Mouse (Mus musculus) NIH3T3 (cell line): ENCODE data around the gene Pcgf5.
A peak's percentile ranks its signal among the peaks of the same experiment; 100 is the strongest.

Source experiments
- DNase-seq: peaks from one replicate; pipeline ENCODE4 v3.0.0-alpha.2; 2012; ENCODE audit warnings: low read depth

The Pcgf5 gene

DNA sequence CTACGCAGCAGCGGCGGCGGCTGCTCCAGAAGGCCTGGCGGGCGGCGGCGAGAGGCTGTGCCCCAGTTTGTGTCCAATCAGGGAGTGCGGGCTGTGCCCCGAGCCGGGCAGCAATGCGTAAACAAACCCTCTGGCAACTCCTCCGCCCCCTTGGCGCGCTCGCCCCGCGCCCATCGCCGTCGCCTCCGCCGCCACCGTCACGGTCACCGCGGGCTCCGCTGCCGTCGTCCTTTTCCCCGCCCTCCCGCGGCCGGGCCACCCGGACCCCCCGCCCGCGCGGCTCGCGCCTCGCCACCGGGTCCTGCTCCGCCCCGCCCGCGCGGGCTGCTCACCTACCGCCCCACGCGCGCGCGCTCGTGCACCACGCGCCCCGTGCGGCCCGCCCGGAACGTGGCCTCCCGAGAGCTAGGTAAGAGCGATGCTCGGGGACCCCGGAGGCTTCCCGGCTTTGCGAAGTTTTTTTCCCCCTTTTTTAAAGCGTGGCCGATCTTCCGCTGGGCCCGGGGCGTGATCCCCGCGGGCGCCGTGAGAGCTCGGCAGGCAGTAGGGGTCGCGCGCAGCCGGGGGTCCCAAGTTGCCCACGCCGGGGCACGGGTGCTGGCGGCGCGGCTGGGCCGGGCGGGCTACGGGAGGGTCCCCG, at the start of gene Pcgf5:
TSS of gene Pcgf5 (plus strand) at position 149 of the 640 bp plus-strand sequence.
- DNase-seq = peak; percentile 82

DNA sequence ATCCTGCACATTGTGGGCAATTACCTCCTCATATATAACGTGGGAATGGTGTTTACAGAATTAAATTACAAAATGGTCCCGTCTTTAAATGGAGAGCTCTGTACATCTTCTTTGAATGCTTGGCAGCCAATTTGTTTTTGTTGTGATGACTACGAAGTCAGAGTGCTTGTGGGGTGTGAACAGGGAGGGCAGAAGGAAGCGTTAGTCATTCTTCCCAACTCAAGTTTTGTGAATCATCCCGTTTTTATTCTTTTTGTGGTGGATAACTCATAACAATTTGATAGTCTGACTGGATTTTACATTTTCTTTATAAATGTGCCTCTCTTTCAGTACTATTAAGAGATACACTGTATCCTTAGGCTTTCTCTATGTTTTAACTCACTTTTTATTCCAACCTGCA, 42.6 kb upstream of the Pcgf5 start:
- DNase-seq = peak; percentile 75

DNA sequence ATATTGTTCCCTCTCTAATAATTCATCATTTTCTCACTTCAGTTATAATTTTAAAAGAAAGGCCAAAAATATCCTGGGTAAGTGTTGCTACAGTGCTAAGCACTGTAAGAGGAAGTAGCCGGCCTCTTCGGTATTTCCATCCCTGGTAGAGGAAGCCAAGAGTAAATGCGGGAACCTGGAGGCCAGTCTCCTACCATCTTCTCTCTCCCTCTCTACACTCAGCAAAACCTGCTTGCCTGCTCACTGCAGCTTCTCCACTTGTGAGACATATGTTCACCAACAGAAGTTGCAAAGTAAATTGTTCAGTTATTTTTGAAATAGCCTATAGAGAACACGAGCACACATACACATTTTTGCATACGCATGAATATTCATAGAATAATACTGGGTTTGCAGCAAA, 34.1 kb upstream of the Pcgf5 start:
- no peak for DNase-seq

DNA sequence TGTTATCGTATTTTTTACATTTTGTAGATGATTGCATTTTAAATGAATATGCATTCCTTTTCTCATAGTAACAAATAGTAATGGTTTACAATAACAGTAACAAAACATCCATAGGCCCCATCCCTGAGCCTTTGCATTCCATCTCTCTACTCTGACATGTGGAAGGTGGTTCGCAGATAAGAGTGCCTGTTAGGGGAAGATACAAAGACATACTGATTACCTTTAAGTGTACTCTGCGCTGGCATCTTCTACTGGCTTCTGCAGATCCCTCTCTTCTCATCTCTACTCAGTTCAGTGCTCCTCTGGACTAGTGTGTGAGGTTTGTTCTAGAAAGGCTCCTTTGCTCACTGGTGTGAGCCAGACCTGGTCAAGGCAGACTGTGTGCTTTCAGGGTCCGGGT, 28.4 kb upstream of the Pcgf5 start:
- no peak for DNase-seq

DNA sequence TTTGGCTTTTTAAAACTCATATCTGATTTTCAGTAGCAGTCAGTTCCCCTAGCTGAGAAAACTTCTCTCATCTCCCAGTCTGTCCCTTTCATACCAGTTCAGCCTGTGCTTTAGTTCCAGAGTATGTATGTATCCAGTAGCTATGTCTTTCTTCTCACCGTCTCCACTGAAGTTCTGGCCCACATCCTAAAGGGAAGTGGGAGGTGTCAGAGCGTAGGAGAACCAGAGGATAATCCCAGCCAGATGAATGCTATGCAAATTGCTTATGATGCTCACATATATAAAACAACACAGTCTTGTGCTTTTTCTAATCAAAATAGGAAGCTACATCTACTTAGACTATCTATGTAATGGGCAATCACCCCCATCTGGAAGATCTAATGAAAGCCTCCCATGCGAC, 27.0 kb upstream of the Pcgf5 start:
- no peak for DNase-seq

DNA sequence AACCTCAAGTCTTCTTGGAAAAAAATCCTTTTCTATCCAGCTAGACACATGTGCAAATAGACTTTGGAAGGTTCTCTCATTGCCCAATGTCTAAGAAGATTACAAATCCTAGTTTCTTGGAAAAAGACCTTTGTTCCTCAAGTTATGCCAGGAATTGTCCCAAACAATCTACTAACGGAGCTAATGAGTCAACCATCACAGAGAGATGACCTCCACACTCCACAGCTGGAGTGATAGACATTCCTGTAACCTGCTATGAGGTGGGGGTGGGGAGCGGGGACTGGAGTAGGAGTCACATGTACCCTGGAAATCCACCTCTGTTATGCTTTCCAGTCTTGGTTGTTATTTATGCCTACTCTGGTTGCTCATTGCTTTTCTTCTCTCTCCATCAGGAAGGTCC, 24.8 kb upstream of the Pcgf5 start:
- no peak for DNase-seq

DNA sequence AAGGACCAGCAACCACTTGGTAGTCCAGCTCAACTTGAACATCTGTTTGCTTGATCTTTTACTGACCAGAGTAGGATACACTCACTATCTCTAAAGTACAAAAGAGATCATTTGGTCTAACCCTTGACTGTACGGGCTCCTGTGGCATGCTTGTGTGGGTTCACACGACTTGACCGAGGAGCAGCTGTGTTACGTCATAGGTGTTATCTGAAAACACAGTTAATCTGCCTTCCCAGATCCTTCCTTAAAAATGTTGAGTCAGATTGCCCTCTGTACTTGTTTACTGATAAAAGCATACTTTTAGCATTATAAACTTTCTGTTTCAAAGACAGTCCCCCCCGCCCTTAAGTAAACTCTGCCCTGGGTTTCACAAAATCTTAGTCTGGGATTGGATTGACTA, 19.4 kb upstream of the Pcgf5 start:
- peak; percentile 9 for DNase-seq

DNA sequence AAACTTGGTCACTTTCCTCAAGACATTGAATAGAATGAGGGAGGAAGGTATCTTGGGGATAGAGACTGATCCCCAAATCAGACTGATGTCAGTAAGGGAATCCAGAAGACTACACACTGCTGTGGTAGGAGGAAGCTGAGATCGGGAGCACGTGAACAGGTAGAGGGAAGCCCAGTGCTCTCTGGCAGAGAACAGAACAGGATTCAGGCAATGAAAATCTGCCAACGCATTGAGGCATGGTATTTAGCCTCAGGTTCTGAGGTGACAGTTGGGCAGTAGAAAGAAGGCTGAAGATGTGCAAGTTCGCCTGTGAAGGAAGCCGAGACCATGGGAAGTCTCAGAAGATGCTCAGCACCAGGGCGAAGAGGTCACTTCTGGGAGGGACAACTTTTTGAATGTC, 733 bp upstream of the Pcgf5 start:
- no peak for DNase-seq

DNA sequence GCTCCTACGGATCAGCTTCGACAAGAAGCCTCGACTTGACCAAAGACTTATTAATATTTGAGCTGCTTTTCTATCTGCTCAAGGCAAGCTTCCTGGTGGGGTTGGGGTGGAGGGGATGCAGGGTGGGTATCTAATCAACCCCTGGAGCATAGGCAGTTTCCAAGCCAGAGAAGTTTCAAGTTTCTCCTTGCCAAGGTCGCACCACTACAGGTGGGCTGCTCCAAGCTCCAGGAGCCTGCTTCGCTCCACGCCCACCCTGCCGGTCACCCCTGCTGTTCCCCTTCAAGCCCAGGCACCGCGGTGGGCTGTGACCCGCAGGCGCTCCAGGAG, 313 bp upstream of the Pcgf5 start:
- DNase-seq = no peak

DNA sequence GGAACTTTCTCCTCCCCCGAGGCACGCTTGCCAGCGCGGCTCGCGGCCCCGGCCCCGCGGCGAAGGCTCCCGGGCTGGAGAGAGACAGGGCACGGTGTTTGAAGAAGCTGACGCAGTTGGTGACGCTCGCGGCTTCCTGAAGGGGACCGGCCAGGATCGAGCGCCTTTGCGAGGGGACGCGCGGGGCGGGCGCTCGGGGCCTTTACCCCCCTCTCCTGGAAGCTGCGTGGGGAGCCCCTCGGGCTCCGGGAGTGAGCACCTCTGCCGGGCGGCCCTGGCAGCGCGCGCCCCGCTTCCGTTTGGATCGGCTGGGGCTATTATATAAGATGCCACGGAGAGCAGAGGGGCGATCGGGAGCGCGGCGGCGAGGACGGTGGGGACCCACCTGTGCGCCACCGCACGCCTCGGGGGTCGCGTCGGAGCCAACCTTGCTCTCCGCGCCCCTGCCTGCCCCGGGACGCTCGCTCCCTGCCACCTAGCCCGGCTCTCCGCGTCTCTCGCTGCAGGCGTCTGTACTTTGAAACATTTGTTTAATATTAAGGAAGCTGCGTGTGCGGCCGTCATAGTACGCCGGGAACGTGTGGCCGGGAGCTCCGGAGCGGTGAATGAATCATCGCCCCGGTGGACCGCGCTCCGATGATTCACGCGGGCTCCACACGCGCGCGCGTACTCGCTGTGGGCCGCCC, 835 bp downstream of the Pcgf5 start:
- peak; percentile 94 for DNase-seq

DNA sequence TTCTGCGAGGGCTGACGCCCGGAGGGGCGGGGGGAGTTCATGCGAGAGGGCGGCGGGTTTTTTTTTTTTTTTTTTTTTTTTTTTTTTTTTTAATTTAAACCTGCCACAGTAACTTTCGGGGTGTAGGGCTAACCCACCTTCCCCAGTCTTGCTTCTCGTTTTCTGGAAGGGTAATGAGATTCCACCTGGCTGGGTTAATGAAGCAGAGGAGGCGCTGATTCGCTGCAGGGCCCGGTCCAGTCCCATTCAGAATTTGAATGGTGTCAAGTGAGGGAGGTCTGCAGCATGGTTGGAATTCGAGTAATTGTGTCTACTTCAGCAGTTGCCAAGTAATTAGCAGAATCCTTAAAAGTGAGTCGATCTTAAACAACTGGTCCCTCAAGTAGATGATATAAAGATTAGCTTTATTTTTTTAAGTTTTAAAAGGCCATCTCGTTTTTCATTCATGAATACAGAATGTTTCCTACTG, 1.4 kb downstream of the Pcgf5 start:
- no peak for DNase-seq

DNA sequence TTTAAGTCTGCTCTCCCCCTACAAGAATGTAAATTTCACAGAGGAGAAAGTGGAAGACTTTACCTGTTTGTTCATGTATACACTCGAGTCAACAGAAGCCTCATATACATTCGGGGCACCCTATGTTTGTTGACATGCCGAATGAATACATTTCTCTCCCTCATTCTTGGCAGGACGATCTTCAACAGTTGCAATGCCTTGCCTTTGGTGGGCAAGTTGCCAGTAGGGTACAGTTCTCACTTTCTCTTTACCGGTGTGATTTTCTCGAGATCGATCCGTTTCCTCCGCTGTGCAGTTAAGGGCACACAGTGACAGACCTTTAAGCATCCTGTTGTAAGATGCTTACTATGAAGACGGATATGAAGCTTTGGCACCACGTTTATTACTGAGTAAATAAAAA, 2.1 kb downstream of the Pcgf5 start:
- DNase-seq = peak; percentile 41

DNA sequence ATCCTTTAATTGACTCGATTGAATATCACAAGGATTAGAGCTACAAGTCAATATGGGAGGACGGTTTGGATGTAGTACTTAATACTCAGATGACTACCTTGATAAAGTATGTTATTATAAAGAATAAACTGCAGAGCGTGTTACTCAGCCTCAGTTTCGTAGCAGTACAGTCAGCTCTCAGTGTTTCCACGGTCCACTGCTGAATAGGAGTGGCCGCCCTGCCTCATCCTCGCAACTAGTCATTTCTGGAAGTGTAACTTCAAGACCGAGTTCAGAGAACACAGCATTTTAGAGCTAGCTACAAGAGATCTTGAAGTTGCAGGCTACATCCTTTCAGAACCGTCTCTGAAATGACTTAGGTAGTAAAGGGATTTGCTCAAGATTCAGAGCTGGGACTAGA, 2.8 kb downstream of the Pcgf5 start:
- DNase-seq = no peak

DNA sequence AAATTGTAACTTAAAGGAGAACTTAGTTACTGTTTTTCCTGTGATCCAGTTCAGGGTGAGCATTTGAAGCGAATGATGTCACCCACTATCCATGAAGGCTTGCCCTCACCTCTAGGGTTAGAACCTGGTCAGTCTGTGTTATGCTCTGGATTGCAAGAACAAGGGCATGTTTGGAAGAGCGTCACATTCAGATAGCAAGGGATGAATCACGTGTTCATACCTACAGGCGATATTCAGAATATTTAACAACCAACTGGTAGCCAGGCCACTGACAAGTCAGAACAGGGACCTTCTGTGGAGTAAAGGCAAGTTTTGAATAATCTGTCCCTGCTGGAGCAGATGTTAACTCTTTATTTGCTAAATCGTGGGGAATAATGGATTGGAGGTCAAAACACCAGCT, 14.4 kb downstream of the Pcgf5 start:
- DNase-seq = no peak

DNA sequence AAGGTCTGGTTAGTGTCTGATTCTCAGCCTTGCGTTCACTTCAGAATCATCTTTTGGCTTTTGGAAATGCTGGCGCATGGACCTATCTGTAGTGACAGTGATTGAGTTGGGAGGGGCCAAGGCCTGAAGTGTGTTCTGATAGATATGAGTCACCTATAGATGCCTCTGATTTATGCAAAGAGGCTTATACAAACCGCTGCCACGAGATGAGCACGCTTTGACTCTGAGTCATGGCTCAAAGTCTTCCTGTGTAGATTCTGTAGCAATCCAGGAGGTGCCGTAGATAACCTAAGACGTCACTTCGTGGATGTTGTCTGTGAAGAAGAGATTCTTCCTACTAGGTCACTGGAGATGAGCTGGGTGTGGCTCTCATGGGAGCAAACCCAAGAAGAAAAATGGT, 16.6 kb downstream of the Pcgf5 start:
- DNase-seq = peak; percentile 25

DNA sequence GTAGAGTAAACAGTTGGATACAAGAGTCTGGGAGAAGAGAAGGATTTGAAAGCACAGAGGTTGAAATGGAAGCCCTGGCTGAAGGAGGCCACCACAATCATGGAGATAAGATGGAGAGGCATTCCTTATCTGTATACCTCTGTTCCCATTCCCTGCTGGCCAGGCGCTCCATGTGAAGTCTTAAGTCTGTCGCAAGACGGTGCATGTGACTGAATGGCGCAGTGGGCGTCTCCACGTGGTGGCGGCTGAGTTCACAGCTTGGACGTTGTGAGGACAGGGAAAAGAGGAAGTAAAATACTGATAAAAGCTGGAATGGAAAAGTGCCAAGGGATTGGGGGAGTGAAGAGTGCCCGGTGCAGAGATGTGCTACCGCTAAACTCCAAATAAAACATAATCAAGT, 23.4 kb downstream of the Pcgf5 start:
- no peak for DNase-seq

DNA sequence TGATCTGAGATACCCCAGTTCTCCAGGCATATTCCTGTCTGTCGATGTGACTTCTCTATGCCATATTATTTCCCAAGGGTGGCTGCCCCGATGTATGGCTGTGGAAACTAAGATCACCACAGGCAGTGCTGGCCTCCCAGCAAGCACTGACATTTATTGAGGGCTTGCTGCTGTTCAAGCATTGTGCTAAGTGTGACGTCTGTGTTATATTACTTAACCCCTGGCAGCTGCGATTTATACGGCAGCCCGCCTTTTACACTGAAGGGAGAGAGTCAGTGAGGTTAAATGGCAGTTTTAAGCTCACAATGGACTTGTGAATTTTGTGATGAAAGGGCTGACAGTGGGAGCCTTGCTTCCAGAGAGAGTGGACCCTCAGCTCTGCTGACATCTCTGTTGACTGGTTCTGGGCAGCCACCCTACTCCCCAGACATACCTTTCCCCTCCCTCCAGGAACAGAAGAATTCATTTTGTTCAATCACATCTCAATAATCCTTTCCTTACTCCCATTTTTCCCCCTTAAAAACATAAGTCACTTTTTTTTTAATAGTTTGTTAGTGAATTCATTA, 25.0 kb downstream of the Pcgf5 start:
- no peak for DNase-seq

DNA sequence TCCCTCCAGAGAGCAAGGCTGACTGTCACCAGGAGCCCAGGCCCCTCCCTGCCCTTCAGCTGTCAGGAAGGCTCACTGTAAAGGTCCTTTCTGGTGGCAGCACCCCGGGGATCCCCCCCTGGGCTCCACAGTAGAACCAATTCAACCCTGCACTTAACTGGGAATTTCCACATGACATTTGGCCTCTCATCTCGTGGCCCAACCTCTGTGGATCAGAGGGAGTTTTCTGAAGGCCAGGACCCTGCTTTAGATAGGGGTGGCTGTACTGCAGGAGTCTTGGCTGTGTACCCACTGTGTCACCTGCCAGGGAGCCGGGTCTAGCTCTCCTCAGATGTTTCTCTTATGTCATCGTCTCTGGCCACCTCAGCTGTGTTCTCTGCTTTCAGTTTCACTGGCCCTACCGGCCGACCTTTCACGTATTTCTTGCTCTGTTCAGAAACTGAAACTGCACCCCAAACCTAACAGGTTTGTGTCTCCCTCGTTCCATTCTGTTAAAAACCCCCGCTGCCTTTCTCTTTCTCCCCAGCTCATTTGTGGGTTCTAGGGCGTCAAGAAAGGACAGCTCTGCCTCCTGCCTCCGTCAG, 27.2 kb downstream of the Pcgf5 start:
- DNase-seq = no peak

DNA sequence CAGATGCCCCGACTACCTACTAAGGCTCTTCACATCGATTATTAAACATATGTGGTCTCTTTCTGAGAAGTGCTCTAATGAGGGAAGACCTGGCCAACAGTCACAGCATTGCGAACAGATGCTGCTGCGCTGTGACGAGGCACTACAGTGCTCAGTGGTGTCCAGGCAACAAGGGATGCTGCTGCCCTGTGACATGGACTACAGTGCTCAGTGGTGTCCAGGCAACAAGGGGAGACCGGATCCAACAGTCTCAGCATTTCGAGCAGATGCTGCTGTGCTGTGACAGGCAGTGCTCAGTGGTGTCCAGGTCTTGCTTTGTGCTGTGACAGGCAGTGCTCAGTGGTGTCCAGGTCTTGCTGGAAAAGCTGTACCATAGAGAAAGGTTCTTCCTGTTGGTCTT, 29.6 kb downstream of the Pcgf5 start:
- no peak for DNase-seq

DNA sequence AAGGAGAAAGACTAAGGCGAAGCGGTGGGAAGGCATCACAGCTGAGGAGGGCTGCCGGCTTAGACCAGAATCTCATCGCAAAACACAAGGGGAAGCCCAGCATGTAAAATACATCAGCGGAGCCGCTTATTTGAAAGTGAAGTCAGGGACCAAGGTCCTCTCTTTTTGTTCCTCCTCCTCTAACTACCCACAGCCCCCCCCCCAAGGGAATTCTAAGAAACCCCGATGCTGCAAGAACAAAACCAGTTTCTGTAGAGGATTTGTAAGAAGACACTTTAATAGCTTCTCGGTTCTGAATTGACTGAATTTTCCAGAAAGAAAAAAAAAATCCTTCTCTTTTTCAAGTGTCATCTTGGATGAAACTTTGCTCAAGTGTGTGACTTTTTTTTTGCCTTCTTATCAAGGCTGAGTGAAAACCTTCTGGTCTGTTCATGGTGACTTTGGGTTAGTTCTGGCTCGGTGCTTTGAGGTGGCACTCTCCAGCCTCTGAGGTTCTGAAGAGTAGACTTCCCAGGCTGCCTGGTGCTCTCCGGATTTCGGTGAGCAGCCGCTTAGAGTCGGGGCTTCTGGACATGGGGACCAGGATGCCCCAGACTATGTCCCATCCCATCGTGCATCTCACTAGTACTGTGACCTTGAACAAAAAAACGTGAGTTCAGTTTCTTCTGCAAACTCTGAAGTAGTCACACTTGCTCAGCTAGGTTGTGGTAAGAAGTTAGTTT, 30.6 kb downstream of the Pcgf5 start:
- DNase-seq = no peak

DNA sequence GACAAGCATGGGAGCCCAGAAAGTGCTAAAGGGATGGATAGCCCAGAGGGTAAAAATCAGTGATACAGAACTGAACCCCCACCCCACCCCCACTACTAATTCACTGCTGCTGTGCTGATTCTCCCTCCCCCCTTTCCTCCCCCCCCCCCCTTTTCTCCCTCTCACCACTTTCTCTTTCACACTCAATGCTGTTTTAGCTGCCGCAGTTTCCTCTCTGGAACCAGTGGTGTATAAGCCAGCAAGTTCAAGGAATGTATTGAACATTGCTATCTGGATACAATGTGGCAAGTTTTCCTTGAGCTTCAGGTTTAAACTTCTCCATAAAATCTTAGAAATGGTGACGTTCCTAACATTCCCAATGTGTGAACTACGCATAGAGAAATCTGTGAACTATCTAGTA, 34.8 kb downstream of the Pcgf5 start:
- DNase-seq = no peak

DNA sequence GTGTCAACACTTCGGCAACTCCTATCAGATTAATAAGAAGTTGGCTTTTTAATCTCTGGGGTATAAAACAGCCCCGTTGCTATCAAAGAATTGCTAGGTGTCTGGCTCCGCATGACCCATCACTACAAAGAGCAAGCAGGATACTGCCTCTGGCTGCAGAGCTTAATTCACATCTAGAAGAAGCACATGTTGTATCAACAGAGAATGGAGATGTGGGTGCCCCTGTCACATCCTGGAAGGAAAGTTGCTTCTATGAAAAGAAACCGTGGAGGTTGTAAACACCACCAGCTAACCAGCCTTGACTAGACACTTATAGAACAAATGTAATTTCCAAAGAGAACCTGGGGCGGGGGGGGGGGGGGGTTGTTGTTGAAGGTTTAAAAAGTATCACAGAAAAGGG, 35.9 kb downstream of the Pcgf5 start:
- no peak for DNase-seq

DNA sequence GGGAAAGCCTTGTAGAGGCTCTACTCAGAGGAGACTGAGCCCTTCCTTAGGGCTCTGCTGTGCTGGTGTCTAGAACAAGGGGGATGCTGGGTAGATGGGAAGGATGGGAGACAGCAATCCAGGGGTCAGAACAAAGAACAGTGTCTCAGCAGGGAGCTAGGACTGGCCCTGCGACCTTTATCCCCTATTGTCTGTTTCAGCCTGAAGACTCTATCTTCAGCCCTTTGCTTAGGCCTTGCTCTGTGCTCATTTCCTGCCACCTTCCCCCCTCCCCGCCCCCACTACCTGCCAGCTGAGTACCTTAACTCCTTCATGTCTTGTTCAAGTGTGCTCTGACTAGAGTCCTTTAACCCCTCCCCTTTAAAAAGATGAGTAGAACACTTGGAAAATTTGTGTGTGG, 36.3 kb downstream of the Pcgf5 start:
- no peak for DNase-seq
